Mouse (Mus musculus): ENCODE data around the gene Morc2a. TPM values are rescaled to one million over a fixed set of nuclear protein-coding genes. Genes with fewer than 3 reads are reported as not detected.

Gene Morc2a
- total RNA-seq, 1 experiment = 36.3 TPM

DNA sequence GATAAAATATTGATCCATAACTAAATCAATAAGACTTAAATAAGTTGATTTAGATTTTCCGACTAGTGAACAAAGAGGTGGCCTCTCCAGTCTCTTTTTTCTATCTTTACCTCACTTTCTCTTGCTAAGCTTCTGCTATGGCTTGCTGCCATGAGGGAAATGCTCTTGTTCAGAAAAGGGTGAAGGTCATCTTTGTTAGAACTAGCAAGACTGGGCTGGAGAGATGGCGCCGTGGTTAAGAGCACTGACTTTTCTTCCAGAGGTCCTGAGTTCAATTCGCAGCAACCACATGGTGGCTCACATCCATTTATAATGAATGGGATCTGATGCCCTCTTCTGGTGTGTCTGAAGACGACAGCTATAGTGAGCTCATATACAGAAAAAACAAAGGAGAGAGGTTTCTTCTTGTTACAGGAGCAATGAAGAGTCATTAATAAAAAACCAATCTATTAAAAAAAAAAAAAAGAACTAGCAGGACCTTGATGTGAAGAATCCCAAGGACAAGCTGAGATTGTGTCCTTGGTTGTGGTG, 47.2 kb downstream of the Morc2a start:
- H3K9ac ChIP-seq (ENCODE audit: insufficient read depth, low read depth, low read length, poor library complexity, severe bottlenecking) = no peak overlapping the region
- no peak for DNase-seq (ENCODE audit: low read depth, low spot score)
- no peaks in the 10 kb centered on the region for H3K4me1 ChIP-seq (ENCODE audit: control insufficient read depth in 2 of 2, insufficient read depth in 2 of 2, low read length in 2 of 2, poor library complexity in 1 of 2)
- peaks cover 3% of the 10 kb centered on the region for H3K36me3 ChIP-seq (ENCODE audit: control insufficient read depth, insufficient read depth, low read length, poor library complexity, severe bottlenecking)
- in situ Hi-C loops (cut with MboI; ENCODE audit: low sequenced_read_pairs in 2 of 2, unreplicated experiment in 2 of 2) = no loop called here
- TF ChIP-seq ZNF384 (IDR thresholded peaks at IDR 0.05; ENCODE audit: low read depth, low read length) (no peak), ZC3H11A (IDR thresholded peaks at IDR 0.05; ENCODE audit: borderline replicate concordance, low read depth, low read length) (no peak), CHD2 (IDR thresholded peaks at IDR 0.05; ENCODE audit: low read depth, low read length) (no peak), MAFK (IDR thresholded peaks at IDR 0.05; ENCODE audit: insufficient read depth, low read depth, low read length) (no peak), HCFC1 (IDR thresholded peaks at IDR 0.05; ENCODE audit: borderline replicate concordance, insufficient read depth, low read length) (no peak)
- no peaks in the 10 kb centered on the region for H3K9me3 ChIP-seq (ENCODE audit: control insufficient read depth, insufficient read depth, low read depth, low read length)
- H3K4me3 ChIP-seq (ENCODE audit: insufficient read depth in 1 of 2, low read depth in 1 of 2, low read length in 2 of 2, poor library complexity in 1 of 2, severe bottlenecking in 1 of 2) = no peak overlapping the region
- H3K27ac ChIP-seq (ENCODE audit: insufficient read depth, low read depth, low read length, poor library complexity, severe bottlenecking) = no peak overlapping the region

DNA sequence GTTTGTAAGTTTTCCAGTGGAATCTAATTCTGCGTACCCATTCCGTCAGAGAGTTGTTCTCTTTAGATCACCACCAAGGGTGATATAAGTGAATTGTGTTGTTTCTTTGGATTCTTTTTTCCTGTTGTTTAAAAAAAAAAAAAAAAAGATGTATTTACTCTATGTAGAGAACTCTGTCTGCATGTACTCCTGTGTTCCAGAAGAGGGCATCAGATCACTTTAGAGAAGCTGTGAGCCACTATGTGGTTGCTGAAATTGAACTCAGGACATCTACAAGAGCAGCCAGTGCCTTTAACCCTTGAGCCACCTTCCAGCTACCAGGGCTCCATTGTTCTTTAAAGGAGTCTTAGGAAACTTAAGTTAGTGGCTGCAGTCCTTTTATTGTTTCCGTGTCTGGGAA, 48.5 kb downstream of the Morc2a start:
- Histone ChIP-seq H3K27ac (ENCODE audit: insufficient read depth, low read depth, low read length, poor library complexity, severe bottlenecking) (no peak overlapping the region), H3K9me3 (ENCODE audit: control insufficient read depth, insufficient read depth, low read depth, low read length) (no peaks in the 10 kb centered on the region), H3K4me1 (ENCODE audit: control insufficient read depth in 2 of 2, insufficient read depth in 2 of 2, low read length in 2 of 2, poor library complexity in 1 of 2) (no peaks in the 10 kb centered on the region), H3K4me3 (ENCODE audit: insufficient read depth in 1 of 2, low read depth in 1 of 2, low read length in 2 of 2, poor library complexity in 1 of 2, severe bottlenecking in 1 of 2) (no peak overlapping the region), H3K36me3 (ENCODE audit: control insufficient read depth, insufficient read depth, low read length, poor library complexity, severe bottlenecking) (no peaks in the 10 kb centered on the region), H3K9ac (ENCODE audit: insufficient read depth, low read depth, low read length, poor library complexity, severe bottlenecking) (no peak overlapping the region)
- in situ Hi-C loops (cut with MboI; ENCODE audit: low sequenced_read_pairs in 2 of 2, unreplicated experiment in 2 of 2) = no loop called here
- TF ChIP-seq HCFC1 (IDR thresholded peaks at IDR 0.05; ENCODE audit: borderline replicate concordance, insufficient read depth, low read length) (no peak), MAFK (IDR thresholded peaks at IDR 0.05; ENCODE audit: insufficient read depth, low read depth, low read length) (no peak), CHD2 (IDR thresholded peaks at IDR 0.05; ENCODE audit: low read depth, low read length) (no peak), ZNF384 (IDR thresholded peaks at IDR 0.05; ENCODE audit: low read depth, low read length) (peak; percentile 84), ZC3H11A (IDR thresholded peaks at IDR 0.05; ENCODE audit: borderline replicate concordance, low read depth, low read length) (0 out of 2 replicates have a peak, but pooled peaks have one; percentile 8)
- DNase-seq (ENCODE audit: low read depth, low spot score) = no peak

DNA sequence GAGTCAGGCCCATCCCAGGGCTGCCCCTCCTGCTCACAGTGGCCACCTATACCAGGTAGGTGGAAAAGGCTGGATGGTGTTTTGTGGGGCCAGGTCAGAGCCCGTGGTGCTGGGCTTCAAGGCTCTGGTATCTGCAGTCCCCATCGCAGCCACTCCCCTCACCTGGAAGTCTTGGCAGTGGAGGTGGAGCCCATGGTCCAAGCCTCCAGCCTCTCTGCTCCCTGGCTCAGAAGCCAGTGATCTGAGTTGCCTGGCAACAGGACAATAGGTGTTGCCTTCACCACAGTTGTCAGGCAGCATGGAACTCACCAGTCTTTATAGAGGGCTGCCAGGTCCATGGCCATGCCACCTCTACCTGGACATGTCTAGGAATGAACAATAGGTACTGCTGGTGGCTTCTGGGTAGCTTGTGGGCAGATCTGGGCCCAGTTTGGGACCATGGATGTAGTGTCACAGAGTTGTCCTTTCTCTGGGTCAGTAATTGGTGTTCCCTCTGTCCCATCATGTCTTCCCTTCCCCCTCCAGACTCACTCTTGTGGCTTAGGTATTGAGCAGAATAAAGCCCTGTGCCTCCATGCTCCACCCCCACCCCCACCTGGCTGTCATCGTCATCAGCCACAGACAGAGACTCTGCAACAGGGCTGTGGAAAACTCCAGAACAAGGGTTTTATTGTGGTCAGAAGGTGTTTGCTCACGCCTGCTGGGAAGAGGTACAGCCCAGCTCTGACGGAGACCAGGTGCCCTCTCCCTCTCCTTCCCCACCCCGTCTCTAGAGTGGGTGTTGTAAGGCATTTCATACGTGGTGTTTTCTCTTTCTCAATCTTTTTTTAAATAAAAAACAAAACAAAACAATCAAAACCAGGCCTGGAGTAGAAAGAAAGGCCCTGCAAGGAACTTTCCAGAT, 54.4 kb downstream of the Morc2a start:
- in situ Hi-C loops (cut with MboI; ENCODE audit: low sequenced_read_pairs in 2 of 2, unreplicated experiment in 2 of 2) = no loop called here
- no peak overlapping the region for H3K4me3 ChIP-seq (ENCODE audit: insufficient read depth in 1 of 2, low read depth in 1 of 2, low read length in 2 of 2, poor library complexity in 1 of 2, severe bottlenecking in 1 of 2)
- no peaks in the 10 kb centered on the region for H3K9me3 ChIP-seq (ENCODE audit: control insufficient read depth, insufficient read depth, low read depth, low read length)
- H3K27ac ChIP-seq (ENCODE audit: insufficient read depth, low read depth, low read length, poor library complexity, severe bottlenecking) = no peak overlapping the region
- DNase-seq (ENCODE audit: low read depth, low spot score) = no peak
- H3K9ac ChIP-seq (ENCODE audit: insufficient read depth, low read depth, low read length, poor library complexity, severe bottlenecking) = no peak overlapping the region
- peaks cover 0 to 11% of the 10 kb centered on the region in 2 experiments; a peak in 2 of 4 replicates for H3K4me1 ChIP-seq (ENCODE audit: control insufficient read depth in 2 of 2, insufficient read depth in 2 of 2, low read length in 2 of 2, poor library complexity in 1 of 2)
- H3K36me3 ChIP-seq (ENCODE audit: control insufficient read depth, insufficient read depth, low read length, poor library complexity, severe bottlenecking) = no peaks in the 10 kb centered on the region
- TF ChIP-seq ZNF384 (IDR thresholded peaks at IDR 0.05; ENCODE audit: low read depth, low read length) (no peak), ZC3H11A (IDR thresholded peaks at IDR 0.05; ENCODE audit: borderline replicate concordance, low read depth, low read length) (no peak)

DNA sequence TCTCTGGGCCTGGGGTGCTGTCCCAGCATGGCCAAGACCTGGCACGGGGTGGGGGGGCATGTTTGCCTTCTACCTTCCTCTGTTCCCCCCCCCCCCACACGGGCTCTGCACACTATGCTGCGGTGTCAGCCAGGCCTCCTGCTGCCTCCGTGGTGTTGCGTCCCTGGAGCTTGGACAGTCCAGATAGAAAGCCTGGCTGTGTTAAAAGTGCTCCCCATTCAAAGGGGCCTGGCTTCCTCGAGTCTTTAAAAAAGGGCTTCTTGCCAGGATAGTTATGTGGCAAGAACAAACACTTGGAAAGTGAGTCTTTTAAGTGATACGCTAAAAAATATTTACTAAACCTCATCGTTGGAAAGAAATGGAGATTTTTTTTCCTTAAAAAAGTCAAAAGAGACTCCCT, 55.4 kb downstream of the Morc2a start:
- Histone ChIP-seq H3K36me3 (ENCODE audit: control insufficient read depth, insufficient read depth, low read length, poor library complexity, severe bottlenecking) (no peaks in the 10 kb centered on the region), H3K9ac (ENCODE audit: insufficient read depth, low read depth, low read length, poor library complexity, severe bottlenecking) (no peak overlapping the region), H3K4me1 (ENCODE audit: control insufficient read depth in 2 of 2, insufficient read depth in 2 of 2, low read length in 2 of 2, poor library complexity in 1 of 2) (peaks cover 0 to 11% of the 10 kb centered on the region in 2 experiments; a peak in 2 of 4 replicates), H3K9me3 (ENCODE audit: control insufficient read depth, insufficient read depth, low read depth, low read length) (no peaks in the 10 kb centered on the region), H3K4me3 (ENCODE audit: insufficient read depth in 1 of 2, low read depth in 1 of 2, low read length in 2 of 2, poor library complexity in 1 of 2, severe bottlenecking in 1 of 2) (no peak overlapping the region), H3K27ac (ENCODE audit: insufficient read depth, low read depth, low read length, poor library complexity, severe bottlenecking) (no peak overlapping the region)
- in situ Hi-C loops (cut with MboI; ENCODE audit: low sequenced_read_pairs in 2 of 2, unreplicated experiment in 2 of 2) = no loop called here
- DNase-seq (ENCODE audit: low read depth, low spot score) = no peak
- TF ChIP-seq MAFK (IDR thresholded peaks at IDR 0.05; ENCODE audit: insufficient read depth, low read depth, low read length) (no peak), HCFC1 (IDR thresholded peaks at IDR 0.05; ENCODE audit: borderline replicate concordance, insufficient read depth, low read length) (no peak), ZC3H11A (IDR thresholded peaks at IDR 0.05; ENCODE audit: borderline replicate concordance, low read depth, low read length) (no peak), ZNF384 (IDR thresholded peaks at IDR 0.05; ENCODE audit: low read depth, low read length) (no peak), CHD2 (IDR thresholded peaks at IDR 0.05; ENCODE audit: low read depth, low read length) (no peak)
